Mouse (Mus musculus) thymus, postnatal 0 days (tissue): Measurements from ENCODE around the gene Best2. TPM values are rescaled to one million over a fixed set of nuclear protein-coding genes. Genes with fewer than 3 reads are reported as not detected.

Experiments
- DNase-seq: peaks from one replicate; pipeline ENCODE4 v3.0.0-alpha.2; 2015; ENCODE audit warnings: low spot score
- polyA plus RNA-seq: library from polyadenylated mRNA; unstranded; fragments of >200 nt; fragmentation: Nextera tagmentation; extraction: Ambion mirVana; gene quantifications from 2 replicates; pipeline ENCODE4 v1.2.1, GENCODE M21; 2015

Best2 gene
- polyA plus RNA-seq, result 0.12 TPM in 1 of 2 replicates, not detected in the other

- DNase-seq, result no peak
Measured at GRCm38 (mm10) chr8:85014431-85014830, at the start of gene Best2. Gene Best2, minus strand, starts transcription at chr8:85014531.

- no peak for DNase-seq
Measured at GRCm38 (mm10) chr8:85062603-85063002, 48.3 kb upstream of the Best2 start.

- peak; percentile 90 for DNase-seq
Measured at GRCm38 (mm10) chr8:85059879-85060616, 45.7 kb upstream of the Best2 start, which contains the start of gene Fbxw9. Gene Fbxw9, plus strand, starts transcription at chr8:85060055.

- DNase-seq, result no peak
Measured at GRCm38 (mm10) chr8:85057367-85057766, 43.0 kb upstream of the Best2 start.

- DNase-seq, result no peak
Measured at GRCm38 (mm10) chr8:85043619-85044018, 29.3 kb upstream of the Best2 start.

GRCm38 (mm10) chr8:85037681-85038531, 23.6 kb upstream of the Best2 start:
- peak; percentile 70 for DNase-seq

GRCm38 (mm10) chr8:85037366-85037680, 23.0 kb upstream of the Best2 start:
- no peak for DNase-seq

- peak; percentile 95 for DNase-seq
Measured at GRCm38 (mm10) chr8:85036718-85037365, 22.5 kb upstream of the Best2 start, which contains the start of gene Tnpo2. Gene Tnpo2, plus strand, starts transcription at chr8:85036915.

- no peak for DNase-seq
Measured at GRCm38 (mm10) chr8:85036381-85036717, 22.0 kb upstream of the Best2 start.

- peak; percentile 52 for DNase-seq
Measured at GRCm38 (mm10) chr8:85035728-85036310, 21.5 kb upstream of the Best2 start.

- no peak for DNase-seq
Measured at GRCm38 (mm10) chr8:85035165-85035727, 20.9 kb upstream of the Best2 start.

- peak; percentile 92 for DNase-seq
Measured at GRCm38 (mm10) chr8:85034764-85035163, 20.4 kb upstream of the Best2 start.

GRCm38 (mm10) chr8:85033867-85034266, 19.5 kb upstream of the Best2 start:
- no peak for DNase-seq

- no peak for DNase-seq
Measured at GRCm38 (mm10) chr8:85032622-85033311, 18.4 kb upstream of the Best2 start.

GRCm38 (mm10) chr8:85029271-85029670, 14.9 kb upstream of the Best2 start:
- DNase-seq, result no peak

GRCm38 (mm10) chr8:85027922-85028321, 13.6 kb upstream of the Best2 start:
- peak; percentile 47 for DNase-seq

GRCm38 (mm10) chr8:85027516-85027855, 13.2 kb upstream of the Best2 start:
- DNase-seq, result no peak

- peak; percentile 94 for DNase-seq
Measured at GRCm38 (mm10) chr8:85026670-85027515, 12.6 kb upstream of the Best2 start, which contains the start of gene Trir. Gene Trir, plus strand, starts transcription at chr8:85026823.

- peak; percentile 94 for DNase-seq
Measured at GRCm38 (mm10) chr8:85025098-85025932, 11.0 kb upstream of the Best2 start, which contains the start of gene Asna1. Gene Asna1, minus strand, starts transcription at chr8:85025281.
